Mouse (Mus musculus): ENCODE results near the gene Fcgr4. TPM values are rescaled to one million over a fixed set of nuclear protein-coding genes. Genes with fewer than 3 reads are reported as not detected.
A peak's percentile ranks its signal among the peaks of the same experiment; 100 is the strongest.
"Not testable (repeated sequence)": the region's sequence is repeated elsewhere in the genome, so short reads cannot be mapped to it uniquely, and the experiment has no call there.

The Fcgr4 gene
- total RNA-seq, 2 experiments from 2014 or later: 7.6 to 12.2 TPM

DNA sequence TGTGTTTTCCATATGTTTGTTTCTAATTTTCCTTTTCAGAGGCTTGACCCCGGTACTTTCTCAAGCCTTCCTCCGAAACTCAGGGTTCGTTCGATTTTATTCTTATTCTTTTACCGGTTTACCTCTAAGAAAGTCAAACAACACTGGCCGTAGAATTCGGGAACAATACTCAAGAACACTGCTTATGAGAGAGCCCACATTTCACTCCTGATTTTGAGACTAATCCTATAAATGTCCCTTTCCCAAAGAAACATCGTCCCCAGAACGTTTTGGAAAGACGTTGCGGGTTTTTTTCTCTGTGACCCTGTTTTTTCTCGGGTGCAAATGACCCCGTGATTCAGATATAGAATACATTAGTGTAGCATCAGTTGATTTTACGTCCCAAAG is 26.4 kb downstream of the Fcgr4 start:
- ATAC-seq (replicated peaks; ENCODE audit: low FRiP score, poor library complexity, severe bottlenecking): 0 out of 2 replicates have a peak, but pooled peaks have one; percentile 2

GRCm38 (mm10) chr1:171046501-171046900 is 27.8 kb downstream of the Fcgr4 start:
- ATAC-seq (replicated peaks; ENCODE audit: low FRiP score, poor library complexity, severe bottlenecking): no peak

DNA sequence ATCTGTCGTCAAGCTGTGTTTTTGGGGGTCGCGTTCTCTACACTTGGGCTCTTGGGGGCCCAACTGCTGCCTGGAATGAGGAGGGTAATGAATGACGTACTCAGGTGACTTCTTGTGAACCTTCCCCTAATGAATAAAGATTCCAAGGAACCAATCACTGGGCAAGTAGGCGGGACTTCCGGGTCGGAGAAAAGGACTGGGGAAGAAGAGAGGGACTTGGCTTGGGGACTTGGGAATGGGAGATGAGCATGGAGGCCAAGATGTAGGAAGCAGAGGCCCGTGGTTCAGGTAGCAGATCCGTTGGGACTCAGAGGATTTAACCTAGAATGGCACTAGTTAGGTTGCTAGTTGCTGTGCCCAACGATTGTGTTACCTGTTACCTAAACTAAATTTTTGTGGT is 30.5 kb downstream of the Fcgr4 start:
- no peak for ATAC-seq (replicated peaks; ENCODE audit: low FRiP score, poor library complexity, severe bottlenecking)

DNA sequence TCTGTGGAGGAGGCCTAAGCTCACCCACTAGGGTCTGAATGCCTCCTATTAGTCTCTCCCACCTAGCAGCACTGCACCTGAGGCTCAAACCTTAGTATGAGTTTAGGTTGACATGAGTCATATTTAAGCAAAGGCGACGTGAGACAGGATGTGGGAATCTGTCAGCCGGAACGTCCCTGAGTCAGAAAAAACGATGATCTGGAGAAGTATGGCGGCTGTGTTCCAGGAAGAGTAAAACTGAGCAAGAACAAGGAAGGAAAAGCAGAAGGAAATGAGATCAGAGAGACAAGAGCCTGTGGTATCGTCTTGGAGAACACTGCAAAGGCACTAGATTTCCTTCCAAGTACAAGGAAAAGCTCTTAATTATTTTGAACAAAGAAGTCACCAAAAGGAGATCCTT is 32.1 kb downstream of the Fcgr4 start:
- no peak for ATAC-seq (replicated peaks; ENCODE audit: low FRiP score, poor library complexity, severe bottlenecking)

DNA sequence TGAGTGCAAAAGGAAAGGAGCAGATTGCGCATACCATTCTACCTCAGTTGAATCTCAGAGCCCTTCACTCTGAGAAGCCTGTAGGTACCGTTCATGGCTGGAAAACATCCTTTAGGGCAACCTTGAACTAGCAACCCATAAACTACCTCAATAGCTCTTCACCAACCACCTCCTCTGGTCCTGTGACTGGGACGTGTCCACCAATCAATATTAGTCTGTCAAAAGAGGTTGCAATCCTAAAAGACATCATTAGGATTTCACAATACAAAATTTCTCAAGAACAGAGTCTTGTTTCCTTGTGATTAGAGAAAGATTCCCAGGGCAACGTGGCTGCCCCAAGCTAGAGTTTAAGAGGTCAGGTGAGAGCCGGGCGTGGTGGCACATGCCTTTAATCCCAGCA is 34.6 kb downstream of the Fcgr4 start:
- no peak for ATAC-seq (replicated peaks; ENCODE audit: low FRiP score, poor library complexity, severe bottlenecking)

DNA sequence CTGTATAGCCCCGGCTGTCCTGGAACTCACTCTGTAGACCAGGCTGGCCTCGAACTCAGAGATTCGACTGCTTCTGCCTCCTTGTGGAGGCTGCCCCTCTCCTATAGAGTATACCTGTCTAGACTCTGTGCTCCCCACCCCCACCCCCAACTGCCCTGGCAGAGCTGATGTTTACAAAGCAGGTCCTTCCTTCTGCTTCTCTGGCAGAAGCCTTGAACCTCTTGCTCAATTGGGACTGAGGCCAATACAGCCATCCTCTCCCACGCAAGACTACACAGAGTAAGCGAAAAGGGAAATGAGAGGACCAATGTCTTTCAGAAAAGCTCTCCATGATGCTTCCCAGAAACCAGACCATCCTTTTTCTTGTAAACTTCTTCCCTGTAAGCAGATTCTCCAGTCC is 38.5 kb downstream of the Fcgr4 start:
- ATAC-seq (replicated peaks; ENCODE audit: low FRiP score, poor library complexity, severe bottlenecking): no peak

- ATAC-seq (replicated peaks; ENCODE audit: low FRiP score, poor library complexity, severe bottlenecking): no peak
Measured at GRCm38 (mm10) chr1:171059203-171059602, 40.5 kb downstream of the Fcgr4 start.

DNA sequence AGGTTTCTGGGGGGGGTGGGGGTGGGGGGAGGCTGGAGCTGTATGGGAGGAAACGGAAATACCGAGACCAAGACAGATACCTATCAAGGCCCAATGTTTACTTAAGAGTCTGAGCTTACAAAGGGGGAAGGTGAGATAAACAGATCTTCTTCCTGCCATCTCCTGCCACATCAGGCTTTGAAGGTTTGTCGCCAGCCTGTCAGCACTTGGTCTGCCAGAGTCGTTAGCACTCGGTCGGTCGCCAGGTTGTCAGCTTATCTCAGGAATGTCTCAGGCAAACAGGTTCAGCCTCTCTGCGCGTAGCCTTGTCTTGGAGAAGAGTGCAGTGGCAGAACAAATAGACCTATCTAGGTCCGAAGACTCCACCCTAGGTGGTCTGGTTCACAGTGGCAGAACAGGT is 41.7 kb downstream of the Fcgr4 start:
- no peak for ATAC-seq (replicated peaks; ENCODE audit: low FRiP score, poor library complexity, severe bottlenecking)

- ATAC-seq (replicated peaks; ENCODE audit: low FRiP score, poor library complexity, severe bottlenecking): no peak
Measured at GRCm38 (mm10) chr1:171061566-171061965, 42.8 kb downstream of the Fcgr4 start.

DNA sequence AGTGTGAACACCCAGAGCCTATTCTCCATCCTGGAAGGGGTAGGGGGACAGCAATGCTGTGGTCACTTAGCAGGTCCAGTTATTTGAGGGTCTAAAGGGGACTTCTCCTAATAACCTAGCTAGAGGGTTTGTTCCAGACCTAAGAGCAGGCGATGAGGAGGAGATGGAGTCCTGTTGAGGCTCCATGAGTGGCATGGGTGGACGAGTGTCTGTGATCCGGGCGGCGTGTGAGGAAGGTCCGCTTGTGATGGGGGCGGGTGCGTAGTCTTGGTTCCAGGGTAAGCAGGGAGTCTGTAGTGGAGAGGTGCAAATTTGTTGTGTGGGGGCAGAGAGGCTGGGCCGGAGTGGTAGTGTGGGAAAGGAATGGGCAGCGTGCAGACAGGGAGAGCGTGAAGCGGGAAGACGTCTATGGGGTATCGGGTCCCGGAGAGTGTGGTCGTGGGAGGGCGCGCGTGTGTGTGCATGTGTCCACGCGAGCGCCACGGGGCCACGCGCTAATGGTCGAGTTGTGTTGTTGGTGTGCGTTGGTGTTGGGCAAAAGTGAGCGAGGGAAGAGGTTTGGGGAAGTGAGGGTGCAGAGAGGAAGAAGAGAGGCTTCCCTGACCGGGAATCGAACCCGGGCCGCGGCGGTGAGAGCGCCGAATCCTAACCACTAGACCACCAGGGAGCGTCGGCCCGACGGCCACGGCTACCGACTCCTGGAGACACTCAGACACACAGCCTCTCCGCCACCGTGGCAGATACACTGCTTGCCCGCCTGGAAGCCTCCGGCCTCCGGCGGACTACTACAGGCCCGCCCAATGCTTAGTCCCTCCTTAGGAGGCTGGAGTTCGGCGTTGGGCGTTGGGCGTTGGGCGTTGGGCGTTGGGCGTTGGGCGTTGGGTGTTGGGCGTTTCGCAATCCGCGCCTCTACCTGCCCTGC is 45.1 kb downstream of the Fcgr4 start:
- ATAC-seq (replicated peaks; ENCODE audit: low FRiP score, poor library complexity, severe bottlenecking): peak; percentile 66

DNA sequence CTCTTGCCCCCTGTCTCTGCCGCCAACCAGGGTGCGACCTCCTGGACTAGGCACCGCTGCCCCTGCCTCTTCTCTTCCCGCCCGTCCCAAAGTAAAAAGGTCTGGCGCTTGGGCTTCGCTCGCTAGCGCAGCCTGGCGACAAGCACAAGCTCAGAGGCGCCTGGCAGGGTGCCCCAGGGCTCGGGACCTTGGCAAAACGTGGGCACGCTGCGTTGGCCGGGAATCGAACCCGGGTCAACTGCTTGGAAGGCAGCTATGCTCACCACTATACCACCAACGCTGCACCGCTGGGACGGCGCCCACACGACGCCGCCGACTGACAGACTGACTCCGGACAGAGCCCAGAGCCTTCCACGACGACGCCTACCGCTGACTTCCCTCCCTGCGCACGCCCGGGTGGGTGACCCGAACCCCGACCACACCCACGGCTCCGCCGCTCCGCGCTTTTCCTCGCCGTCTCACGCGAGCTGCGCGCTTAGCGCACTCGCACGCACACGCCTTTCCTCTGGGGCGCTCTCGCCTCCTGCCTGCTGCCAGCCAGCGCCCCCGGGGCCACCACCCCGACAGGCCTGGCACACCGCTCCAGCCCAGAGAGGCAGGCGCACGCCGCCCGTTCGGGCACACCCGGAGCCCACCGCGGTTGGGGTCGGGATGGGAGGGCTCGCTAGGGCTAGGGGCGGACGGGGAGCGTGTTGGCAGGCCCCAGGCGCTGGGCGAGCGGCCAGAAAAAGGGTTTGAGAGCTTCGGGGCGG is 45.9 kb downstream of the Fcgr4 start, which contains the start of gene Fcgr3:
Gene Fcgr3, minus strand, starts transcription at position 445 of the 752 bp plus-strand sequence.
- peak; percentile 37 for ATAC-seq (replicated peaks; ENCODE audit: low FRiP score, poor library complexity, severe bottlenecking)

DNA sequence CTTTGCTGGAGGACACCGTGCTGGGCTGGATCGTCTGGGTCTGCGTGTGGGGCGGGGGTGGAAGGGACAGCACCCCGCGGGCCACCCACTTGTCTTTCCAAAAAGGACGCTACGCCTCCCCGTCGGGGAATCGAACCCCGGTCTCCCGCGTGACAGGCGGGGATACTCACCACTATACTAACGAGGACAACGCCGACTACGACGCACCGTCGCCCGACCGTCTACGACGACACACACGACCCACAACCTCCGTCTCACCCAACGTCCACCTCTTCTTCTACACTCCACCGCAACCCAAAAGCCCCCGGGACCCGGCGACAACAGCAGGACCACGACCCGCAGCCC is 46.5 kb downstream of the Fcgr4 start:
- peak; percentile 9; the same call in 1 of the 2 replicates for ATAC-seq (replicated peaks; ENCODE audit: low FRiP score, poor library complexity, severe bottlenecking)

DNA sequence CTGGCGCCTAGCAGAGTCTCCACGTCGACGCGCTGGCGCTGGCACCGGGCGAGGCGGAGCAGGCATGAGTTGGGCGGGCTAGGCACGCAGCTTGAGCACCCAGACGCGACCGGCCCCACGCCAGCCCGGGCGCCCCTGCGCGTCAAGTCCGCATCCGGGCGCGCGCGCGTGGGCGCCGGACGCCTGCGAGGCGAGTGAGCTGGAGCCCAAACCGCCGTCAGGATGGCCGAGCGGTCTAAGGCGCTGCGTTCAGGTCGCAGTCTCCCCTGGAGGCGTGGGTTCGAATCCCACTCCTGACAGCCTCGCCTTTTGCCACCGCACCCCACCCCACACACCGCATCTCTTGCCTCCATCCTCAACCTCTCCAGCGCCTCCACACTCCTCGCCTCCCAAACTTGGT is 47.0 kb downstream of the Fcgr4 start:
- not testable (repeated sequence) for ATAC-seq (replicated peaks; ENCODE audit: low FRiP score, poor library complexity, severe bottlenecking)

- ATAC-seq (replicated peaks; ENCODE audit: low FRiP score, poor library complexity, severe bottlenecking): peak; percentile 12
Measured at GRCm38 (mm10) chr1:171066583-171066982, 47.9 kb downstream of the Fcgr4 start.

DNA sequence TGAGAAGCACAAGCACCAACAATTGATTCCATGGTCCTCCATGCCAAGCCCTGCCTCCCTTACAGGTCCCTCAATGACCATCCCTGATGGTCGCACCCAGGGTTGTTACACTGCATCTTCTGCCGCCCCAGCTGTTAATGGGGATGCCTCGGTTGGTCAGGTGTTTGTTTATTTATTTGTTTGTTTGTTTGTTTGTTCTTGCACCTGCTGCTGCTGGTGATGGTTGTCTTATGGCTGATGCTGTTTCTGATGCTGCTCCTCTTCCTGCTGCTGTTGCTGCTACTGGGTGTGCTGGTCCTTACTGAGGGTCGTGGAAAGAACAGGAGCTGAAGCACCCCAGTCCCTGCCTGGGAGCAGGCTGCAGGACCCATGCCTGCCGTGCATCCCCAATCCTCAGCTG is 49.2 kb downstream of the Fcgr4 start:
- not testable (repeated sequence) for ATAC-seq (replicated peaks; ENCODE audit: low FRiP score, poor library complexity, severe bottlenecking)

GRCm38 (mm10) chr1:171069508-171069907 is 50.8 kb downstream of the Fcgr4 start:
- not testable (repeated sequence) for ATAC-seq (replicated peaks; ENCODE audit: low FRiP score, poor library complexity, severe bottlenecking)

DNA sequence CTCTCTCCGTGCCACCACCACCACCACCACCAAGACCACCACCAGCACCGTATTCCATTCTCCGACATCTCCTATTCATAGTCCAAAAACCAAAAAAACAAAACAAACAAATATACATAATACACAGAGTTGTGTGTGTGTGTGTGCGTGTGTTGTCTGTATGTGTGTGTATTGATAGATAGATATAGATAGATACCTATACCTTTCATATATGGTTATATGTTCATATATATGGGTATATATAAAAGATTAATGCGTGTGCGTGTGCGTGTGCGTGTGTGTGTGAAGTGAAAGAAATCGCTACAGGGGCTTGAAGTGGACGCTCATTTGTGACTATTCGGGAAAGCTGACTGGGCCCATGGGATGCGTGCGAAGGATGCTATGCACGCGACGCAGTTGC is 52.2 kb downstream of the Fcgr4 start:
- not testable (repeated sequence) for ATAC-seq (replicated peaks; ENCODE audit: low FRiP score, poor library complexity, severe bottlenecking)

DNA sequence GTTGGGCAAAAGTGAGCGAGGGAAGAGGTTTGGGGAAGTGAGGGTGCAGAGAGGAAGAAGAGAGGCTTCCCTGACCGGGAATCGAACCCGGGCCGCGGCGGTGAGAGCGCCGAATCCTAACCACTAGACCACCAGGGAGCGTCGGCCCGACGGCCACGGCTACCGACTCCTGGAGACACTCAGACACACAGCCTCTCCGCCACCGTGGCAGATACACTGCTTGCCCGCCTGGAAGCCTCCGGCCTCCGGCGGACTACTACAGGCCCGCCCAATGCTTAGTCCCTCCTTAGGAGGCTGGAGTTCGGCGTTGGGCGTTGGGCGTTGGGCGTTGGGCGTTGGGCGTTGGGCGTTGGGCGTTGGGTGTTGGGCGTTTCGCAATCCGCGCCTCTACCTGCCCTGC is 53.0 kb downstream of the Fcgr4 start:
- ATAC-seq (replicated peaks; ENCODE audit: low FRiP score, poor library complexity, severe bottlenecking): peak; percentile 49

- peak; percentile 22 for ATAC-seq (replicated peaks; ENCODE audit: low FRiP score, poor library complexity, severe bottlenecking)
Measured at GRCm38 (mm10) chr1:171072217-171072616, 53.5 kb downstream of the Fcgr4 start.

GRCm38 (mm10) chr1:171074283-171074682 is 55.6 kb downstream of the Fcgr4 start:
- not testable (repeated sequence) for ATAC-seq (replicated peaks; ENCODE audit: low FRiP score, poor library complexity, severe bottlenecking)

- not testable (repeated sequence) for ATAC-seq (replicated peaks; ENCODE audit: low FRiP score, poor library complexity, severe bottlenecking)
Measured at GRCm38 (mm10) chr1:171076176-171076575, 57.5 kb downstream of the Fcgr4 start.
